Mouse (Mus musculus): Measurements from ENCODE around the gene Tmem208. TPM values are rescaled to one million over a fixed set of nuclear protein-coding genes. Genes with fewer than 3 reads are reported as not detected.
A peak's percentile ranks its signal among the peaks of the same experiment; 100 is the strongest.

Gene Tmem208
- total RNA-seq, 4 experiments from 2014 or later, result 20.9 to 24.2 (median 22.9) TPM

GRCm38 (mm10) chr8:105325641-105326093 is 487 bp upstream of the Tmem208 start:
- DNase-seq (ENCODE audit: low spot score in 2 of 2), result no peak

- no peak for DNase-seq (ENCODE audit: low spot score in 2 of 2)
Observed at GRCm38 (mm10) chr8:105326968-105327367, 814 bp downstream of the Tmem208 start.

GRCm38 (mm10) chr8:105330325-105330724 is 4.2 kb downstream of the Tmem208 start:
- peak in 1 of 2 experiments; percentile 2 for DNase-seq (ENCODE audit: low spot score in 2 of 2)

- peak in 1 of 2 experiments; percentile 3 for DNase-seq (ENCODE audit: low spot score in 2 of 2)
Observed at GRCm38 (mm10) chr8:105331469-105331868, 5.3 kb downstream of the Tmem208 start.

GRCm38 (mm10) chr8:105331931-105332330 is 5.8 kb downstream of the Tmem208 start:
- no peak for DNase-seq (ENCODE audit: low spot score in 2 of 2)

- no peak for DNase-seq (ENCODE audit: low spot score in 2 of 2)
Observed at GRCm38 (mm10) chr8:105332523-105332922, 6.4 kb downstream of the Tmem208 start.

GRCm38 (mm10) chr8:105336373-105337130 is 10.4 kb downstream of the Tmem208 start:
- DNase-seq (ENCODE audit: low spot score in 2 of 2), result no peak

GRCm38 (mm10) chr8:105338992-105339391 is 12.8 kb downstream of the Tmem208 start:
- DNase-seq (ENCODE audit: low spot score in 2 of 2), result no peak

- DNase-seq (ENCODE audit: low spot score in 2 of 2), result no peak
Observed at GRCm38 (mm10) chr8:105339886-105340635, 13.9 kb downstream of the Tmem208 start.

GRCm38 (mm10) chr8:105341399-105341798 is 15.2 kb downstream of the Tmem208 start:
- DNase-seq (ENCODE audit: low spot score in 2 of 2), result no peak

- DNase-seq (ENCODE audit: low spot score in 2 of 2), result no peak
Observed at GRCm38 (mm10) chr8:105342768-105343167, 16.6 kb downstream of the Tmem208 start.

- no peak for DNase-seq (ENCODE audit: low spot score in 2 of 2)
Observed at GRCm38 (mm10) chr8:105343791-105344574, 17.8 kb downstream of the Tmem208 start.

GRCm38 (mm10) chr8:105345061-105345975 is 19.2 kb downstream of the Tmem208 start:
- DNase-seq (ENCODE audit: low spot score in 2 of 2), result no peak

GRCm38 (mm10) chr8:105346611-105347427 is 20.7 kb downstream of the Tmem208 start:
- DNase-seq (ENCODE audit: low spot score in 2 of 2), result peak; percentile 71 to 77

- peak; percentile 89 to 92 for DNase-seq (ENCODE audit: low spot score in 2 of 2)
Observed at GRCm38 (mm10) chr8:105347428-105348221, 21.5 kb downstream of the Tmem208 start, which contains the start of gene Fhod1. Fhod1 (minus strand) TSS chr8:105347953.

GRCm38 (mm10) chr8:105348450-105349095 is 22.4 kb downstream of the Tmem208 start, which contains the start of gene Slc9a5:
Slc9a5 (plus strand) TSS chr8:105348843.
- no peak for DNase-seq (ENCODE audit: low spot score in 2 of 2)

- no peak for DNase-seq (ENCODE audit: low spot score in 2 of 2)
Observed at GRCm38 (mm10) chr8:105349096-105349771, 23.1 kb downstream of the Tmem208 start.

- no peak for DNase-seq (ENCODE audit: low spot score in 2 of 2)
Observed at GRCm38 (mm10) chr8:105350186-105350585, 24.0 kb downstream of the Tmem208 start.
